Mouse (Mus musculus) neutrophil, adult 5-6 weeks (primary cell): Measurements from ENCODE around the gene C1qtnf7. TPM values are rescaled to one million over a fixed set of nuclear protein-coding genes. Genes with fewer than 3 reads are reported as not detected.

Experiments used
- total RNA-seq: library from RNA; stranded (forward); fragments of 200-1000 nt; gene quantifications from 2 replicates; pipeline ENCODE4 v1.2.3, GENCODE M21; 2017

C1qtnf7 gene
- total RNA-seq, 1 experiment from 2014 or later = not detected

Other genes starting within 250 kb of the C1qtnf7 start
- gene Cc2d2a, start 146.8 kb downstream of the C1qtnf7 start, total RNA-seq = not detected in 2 replicates